Mouse (Mus musculus) megakaryocyte-erythroid progenitor cell, adult 5 weeks (primary cell): ENCODE data around the gene Gm12800. TPM values are rescaled to one million over a fixed set of nuclear protein-coding genes. Genes with fewer than 3 reads are reported as not detected.

ENCODE experiments used
- polyA plus RNA-seq: library from polyadenylated mRNA; stranded (reverse); fragments of >175 nt; gene quantifications from 2 replicates; pipeline ENCODE4 v1.2.3, GENCODE M21; 2012

Gm12800 gene
- polyA plus RNA-seq: not detected in 2 replicates

DNA sequence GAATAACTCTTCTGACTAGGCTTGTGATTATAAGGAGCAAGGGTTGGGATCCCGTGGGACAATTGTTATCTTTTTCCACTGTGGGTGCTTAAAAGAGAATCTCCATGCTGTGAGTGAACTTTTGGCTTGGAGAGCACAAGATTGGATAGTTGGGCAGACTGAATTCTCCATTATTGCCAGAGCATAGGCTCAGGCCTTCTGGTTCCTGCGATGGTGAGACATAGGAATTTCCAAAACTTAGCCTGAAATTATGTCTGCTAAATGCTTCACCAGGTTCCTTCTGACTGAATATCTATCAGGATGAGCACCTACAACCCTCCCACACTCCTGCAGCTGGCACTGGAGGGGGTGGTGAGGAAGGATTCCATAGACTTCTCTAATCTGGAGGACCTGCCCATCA, at the start of gene Gm12800:
TSS of gene Gm12800 (plus strand) at position 301 of the 400 bp plus-strand sequence.

GRCm38 (mm10) chr4:101893656-101894420, 15.1 kb upstream of the Gm12800 start, which contains the start of gene C130073F10Rik:
C130073F10Rik (minus strand) TSS chr4:101893789.

GRCm38 (mm10) chr4:101940107-101940506, 31.2 kb downstream of the Gm12800 start, which contains the start of gene Gm12794:
Gm12794 (plus strand) TSS chr4:101940407.

Other genes starting within 250 kb of the Gm12800 start
- gene Lepr, start 191.7 kb upstream of the Gm12800 start, polyA plus RNA-seq: 0.04 TPM in 1 of 2 replicates, not detected in the other
- gene B020004J07Rik, start 65.1 kb upstream of the Gm12800 start, polyA plus RNA-seq: not detected in 2 replicates
- not detected in 2 replicates for gene C130073F10Rik, start 15.3 kb upstream of the Gm12800 start, polyA plus RNA-seq
- not detected in 2 replicates for gene Gm12794, start 31.3 kb downstream of the Gm12800 start, polyA plus RNA-seq
- gene Gm12790, start 71.9 kb downstream of the Gm12800 start, polyA plus RNA-seq: not detected in 2 replicates
- not detected in 2 replicates for gene Gm12789, start 77.5 kb downstream of the Gm12800 start, polyA plus RNA-seq
- gene Pde4b, start 178.4 kb downstream of the Gm12800 start, polyA plus RNA-seq: 22.2 and 39.2 TPM in 2 replicates